In the genomic region with DNA sequence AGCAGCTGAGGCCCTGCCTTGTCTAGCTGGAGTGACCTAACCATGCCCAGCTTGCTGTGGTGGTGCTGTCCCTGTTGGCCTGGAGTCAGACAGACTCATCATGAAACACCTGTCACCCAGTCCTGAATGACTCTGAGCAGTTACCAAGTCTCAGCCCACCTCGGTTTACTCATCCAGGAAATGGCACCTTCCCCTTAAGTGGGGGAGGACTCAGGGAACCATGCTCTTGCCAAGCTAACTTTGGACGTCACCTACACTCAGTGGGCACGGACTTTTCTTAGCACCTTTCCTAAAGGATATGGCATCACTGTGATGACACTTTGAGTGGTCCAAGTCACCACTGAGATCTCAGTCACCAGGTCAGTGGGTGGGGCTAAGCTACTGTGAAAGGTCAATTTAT, we compare ENCODE assay signal across 20 mouse cellular contexts. TPM values are rescaled to one million over a fixed set of nuclear protein-coding genes. Genes with fewer than 3 reads are reported as not detected.
"Had no signal": no experiment of that assay in that cellular context is flagged by ENCODE, and none has a peak within 500 bp of the region (broad histone marks: within the 10 kb centered on the region; RNA-seq: fewer than 3 reads in every experiment).

No protein-coding gene starts in this region.

- H3K4me2 ChIP-seq: kidney, embryonic 15.5 days; liver, embryonic 13.5 days; neural tube, embryonic 15.5 days had no signal

- H3K27me3 ChIP-seq: neural tube, embryonic 15.5 days had no signal

- H3K9ac ChIP-seq: kidney, embryonic 15.5 days; liver, embryonic 13.5 days; neural tube, embryonic 12.5 days; neural tube, embryonic 15.5 days had no signal

- DNase-seq: kidney, adult 11 months; kidney, adult 8-10 months; kidney, postnatal 10 days; kidney, postnatal 36 days; layer of hippocampus, postnatal 36 days; liver, embryonic 13.5 days; lung, adult 2 months; lung, postnatal 14 days; lung, postnatal 4 days; midbrain, embryonic 14.5 days; thymus, adult 2 months; thymus, postnatal 14 days; thymus, postnatal 4 days had no signal

- H3K4me1 ChIP-seq: liver, embryonic 13.5 days had no signal

- H3K4me3 ChIP-seq: kidney, embryonic 15.5 days; left cerebral cortex, adult 2 months; liver, embryonic 13.5 days; midbrain, embryonic 10.5 days; neural tube, embryonic 12.5 days; neural tube, embryonic 15.5 days had no signal

- H3K9me3 ChIP-seq: kidney, embryonic 15.5 days; liver, embryonic 13.5 days; midbrain, embryonic 10.5 days; neural tube, embryonic 12.5 days; neural tube, embryonic 15.5 days had no signal

- H3K27ac ChIP-seq: liver, embryonic 13.5 days; neural tube, embryonic 12.5 days; stomach, postnatal 0 days had no signal

- H3K36me3 ChIP-seq: kidney, embryonic 15.5 days; liver, embryonic 13.5 days; midbrain, embryonic 10.5 days; neural tube, embryonic 12.5 days; neural tube, embryonic 15.5 days had no signal

RNA-seq across cellular contexts. Expression of gene Disp3, which starts 38.2 kb away (rescaled TPM):
- polyA plus RNA-seq: liver, adult 2 months; lung, adult 2 months had no signal
